ENCODE assay signal across 8 mouse cellular contexts in genomic region chr3:32395771-32396551, GRCm38 (mm10). TPM values are rescaled to one million over a fixed set of nuclear protein-coding genes. Genes with fewer than 3 reads are reported as not detected.
DNase-seq lines count a peak whose midpoint lies in the region; ATAC-seq and TF ChIP-seq lines count a peak whose summit lies in the region.

No protein-coding gene starts in this region.

- peak overlapping the region; percentile 71 for H3K4me3 ChIP-seq in cerebellum, adult 2 months (replicated peaks; ENCODE audit: insufficient read depth, low read depth, low read length)
- H3K4me3 ChIP-seq in forebrain, embryonic 15.5 days, result peak overlapping the region; percentile 74
- peak overlapping the region; percentile 95 for H3K4me3 ChIP-seq in hindbrain, embryonic 16.5 days (ENCODE audit: low read length)
- H3K4me3 ChIP-seq in liver, embryonic 11.5 days (ENCODE audit: low read depth, low read length), result peak overlapping the region; percentile 89
- peak overlapping the region; percentile 70 for H3K4me3 ChIP-seq in myocyte

- H3K4me1 ChIP-seq in cerebellum, adult 2 months (ENCODE audit: control insufficient read depth, insufficient read depth, low read length), result peaks cover 7% of the 10 kb centered on the region
- H3K4me1 ChIP-seq in forebrain, embryonic 15.5 days, result peaks cover 28% of the 10 kb centered on the region
- H3K4me1 ChIP-seq in hindbrain, embryonic 16.5 days (ENCODE audit: control insufficient read depth, insufficient read depth, low read depth, low read length), result peaks cover 20% of the 10 kb centered on the region
- peaks cover 20% of the 10 kb centered on the region for H3K4me1 ChIP-seq in liver, embryonic 11.5 days (replicated peaks; ENCODE audit: control insufficient read depth, insufficient read depth, low read length)

- H3K79me2 ChIP-seq in myocyte (ENCODE audit: control insufficient read depth, insufficient read depth), result peaks cover 34% of the 10 kb centered on the region

- no peaks in the 10 kb centered on the region for H3K36me3 ChIP-seq in forebrain, embryonic 15.5 days
- H3K36me3 ChIP-seq in hindbrain, embryonic 16.5 days (ENCODE audit: control insufficient read depth, insufficient read depth, low read length), result no peaks in the 10 kb centered on the region
- H3K36me3 ChIP-seq in liver, embryonic 11.5 days (ENCODE audit: control insufficient read depth, insufficient read depth, low read length), result no peaks in the 10 kb centered on the region
- no peaks in the 10 kb centered on the region for H3K36me3 ChIP-seq in myocyte (ENCODE audit: control insufficient read depth, insufficient read depth)

- peak overlapping the region; percentile 58 for H3K4me2 ChIP-seq in forebrain, embryonic 15.5 days (replicated peaks)
- peak overlapping the region; percentile 70 for H3K4me2 ChIP-seq in hindbrain, embryonic 16.5 days (ENCODE audit: low read length)
- H3K4me2 ChIP-seq in liver, embryonic 11.5 days, result peak overlapping the region; percentile 77
- peak overlapping the region; percentile 96 for H3K4me2 ChIP-seq in myocyte (ENCODE audit: low read depth)

- H3K9ac ChIP-seq in forebrain, embryonic 15.5 days (replicated peaks), result peak overlapping the region; percentile 75
- peak overlapping the region; percentile 61 for H3K9ac ChIP-seq in hindbrain, embryonic 16.5 days (ENCODE audit: low read depth, low read length)
- H3K9ac ChIP-seq in liver, embryonic 11.5 days (ENCODE audit: low read depth, low read length), result peak overlapping the region; percentile 72

- H3K9me3 ChIP-seq in forebrain, embryonic 15.5 days, result no peaks in the 10 kb centered on the region
- H3K9me3 ChIP-seq in hindbrain, embryonic 16.5 days (ENCODE audit: control insufficient read depth, low read length), result no peaks in the 10 kb centered on the region
- H3K9me3 ChIP-seq in liver, embryonic 11.5 days (ENCODE audit: control insufficient read depth, low read length), result no peaks in the 10 kb centered on the region

- peak overlapping the region; percentile 78; the same call in 1 of the 2 replicates for H3K27ac ChIP-seq in cerebellum, adult 2 months (ENCODE audit: insufficient read depth, low read length)
- peak overlapping the region; percentile 97 for H3K27ac ChIP-seq in forebrain, embryonic 15.5 days (replicated peaks)
- peak overlapping the region; percentile 81 for H3K27ac ChIP-seq in hindbrain, embryonic 16.5 days (ENCODE audit: low read depth, low read length)
- peak overlapping the region; percentile 93 for H3K27ac ChIP-seq in liver, embryonic 11.5 days (ENCODE audit: low read depth, low read length)

- peak; percentile 13 to 37 for DNase-seq in thymus, adult 18-20 months
- no peak for DNase-seq in thymus, postnatal 0 days (ENCODE audit: low spot score)
- DNase-seq in cerebellum, adult 2 months, result peak; percentile 43 to 58
- DNase-seq in liver, embryonic 11.5 days (ENCODE audit: low spot score), result peak; percentile 53
- DNase-seq in thymus, postnatal 14 days, result peak; percentile 61

- 22% methylated on average over 24 of the region's 24 CpGs for WGBS in cerebellum, adult 2 months
- 29% methylated on average over 24 of the region's 24 CpGs for WGBS in forebrain, embryonic 15.5 days
- WGBS in hindbrain, embryonic 16.5 days, result 23% methylated on average over 23 of the region's 24 CpGs
- WGBS in liver, embryonic 11.5 days, result 19% methylated on average over 23 of the region's 24 CpGs

- peak; percentile 3 for ATAC-seq in forebrain, embryonic 15.5 days (replicated peaks)
- no peak for ATAC-seq in hindbrain, embryonic 16.5 days
- ATAC-seq in liver, embryonic 11.5 days (replicated peaks; ENCODE audit: low FRiP score), result no peak

- TF ChIP-seq CTCF in cerebellum, adult 2 months (IDR thresholded peaks at IDR 0.05; ENCODE audit: borderline replicate concordance, insufficient read depth, low read depth, low read length), result no peak

- TF ChIP-seq POLR2A in cerebellum, adult 2 months (IDR thresholded peaks at IDR 0.05; ENCODE audit: borderline replicate concordance, insufficient read depth, low read length), result no peak
- TF ChIP-seq POLR2A in myocyte (IDR thresholded peaks at IDR 0.05; ENCODE audit: insufficient read length, low read depth), result no peak

- no peaks in the 10 kb centered on the region for H3K27me3 ChIP-seq in cerebellum, adult 2 months (ENCODE audit: control insufficient read depth, insufficient read depth, low read length)
- H3K27me3 ChIP-seq in forebrain, embryonic 15.5 days, result no peaks in the 10 kb centered on the region
- no peaks in the 10 kb centered on the region for H3K27me3 ChIP-seq in hindbrain, embryonic 16.5 days (replicated peaks; ENCODE audit: control insufficient read depth, insufficient read depth, low read length)
- no peaks in the 10 kb centered on the region for H3K27me3 ChIP-seq in liver, embryonic 11.5 days (replicated peaks; ENCODE audit: control insufficient read depth, insufficient read depth, low read length)
- H3K27me3 ChIP-seq in myocyte (ENCODE audit: control insufficient read depth, insufficient read depth, insufficient read length), result no peaks in the 10 kb centered on the region

- H3ac ChIP-seq in myocyte (ENCODE audit: control insufficient read depth, insufficient read length), result no peak overlapping the region

TF ChIP-seq in myocyte, 11 proteins besides CTCF, POLR2A, EP300 and RAD21:
- TF ChIP-seq MYOG (IDR thresholded peaks at IDR 0.05; ENCODE audit: control insufficient read depth in 1 of 3, insufficient read depth in 1 of 3, insufficient read length in 2 of 3, low read depth in 2 of 3) (no peak), MAX (IDR thresholded peaks at IDR 0.05; ENCODE audit: low read depth) (no peak), POLR2AphosphoS2 (IDR thresholded peaks at IDR 0.05; ENCODE audit: insufficient read length, low read depth) (no peak), SRF (IDR thresholded peaks at IDR 0.05; ENCODE audit: control insufficient read depth, insufficient read length, low read depth) (no peak), MYOD1 (IDR thresholded peaks at IDR 0.05; ENCODE audit: control insufficient read depth in 1 of 3, insufficient read length in 2 of 3, low read depth in 2 of 3) (no peak), REST (IDR thresholded peaks at IDR 0.05; ENCODE audit: insufficient read depth, insufficient read length) (no peak), USF1 (IDR thresholded peaks at IDR 0.05; ENCODE audit: low read depth) (no peak)

RNA-seq across cellular contexts. Expression of gene Pik3ca, which starts 1.5 kb away (rescaled TPM):
- polyA plus RNA-seq in thymus, postnatal 0 days (2015; fragmentation: Nextera tagmentation; extraction: Ambion mirVana), result 12.7 and 13.3 TPM in 2 replicates
- 29.0 and 29.7 TPM in 2 replicates for polyA plus RNA-seq in cerebellum, adult 2 months (2012; rRNA removed)
- polyA plus RNA-seq in forebrain, embryonic 15.5 days (2015; fragmentation: Nextera tagmentation; extraction: Ambion mirVana), result 14.8 and 17.6 TPM in 2 replicates
- 11.1 and 11.9 TPM in 2 replicates for polyA plus RNA-seq in hindbrain, embryonic 16.5 days (2015; fragmentation: Nextera tagmentation; extraction: Ambion mirVana)
- polyA plus RNA-seq in liver, embryonic 11.5 days (2014; fragmentation: Nextera tagmentation; extraction: Ambion mirVana), result 8.0 and 9.1 TPM in 2 replicates
- 11.7 TPM for polyA plus RNA-seq in myocyte (2012; fragmentation: generic; extraction: Trizol)

RNA-seq across cellular contexts. Expression of gene Zmat3, which starts 30.1 kb away (rescaled TPM):
- 2.5 and 2.8 TPM in 2 replicates for polyA plus RNA-seq in thymus, postnatal 0 days (2015; fragmentation: Nextera tagmentation; extraction: Ambion mirVana)
- 43.8 and 44.8 TPM in 2 replicates for polyA plus RNA-seq in cerebellum, adult 2 months (2012; rRNA removed)
- polyA plus RNA-seq in forebrain, embryonic 15.5 days (2015; fragmentation: Nextera tagmentation; extraction: Ambion mirVana), result 6.4 and 6.5 TPM in 2 replicates
- 7.5 and 7.6 TPM in 2 replicates for polyA plus RNA-seq in hindbrain, embryonic 16.5 days (2015; fragmentation: Nextera tagmentation; extraction: Ambion mirVana)
- 1.8 and 2.8 TPM in 2 replicates for polyA plus RNA-seq in liver, embryonic 11.5 days (2014; fragmentation: Nextera tagmentation; extraction: Ambion mirVana)
- 13.0 TPM for polyA plus RNA-seq in myocyte (2012; fragmentation: generic; extraction: Trizol)
